Mouse (Mus musculus): ENCODE data around the gene Fads6.
A peak's percentile ranks its signal among the peaks of the same experiment; 100 is the strongest.

The Fads6 gene

DNA sequence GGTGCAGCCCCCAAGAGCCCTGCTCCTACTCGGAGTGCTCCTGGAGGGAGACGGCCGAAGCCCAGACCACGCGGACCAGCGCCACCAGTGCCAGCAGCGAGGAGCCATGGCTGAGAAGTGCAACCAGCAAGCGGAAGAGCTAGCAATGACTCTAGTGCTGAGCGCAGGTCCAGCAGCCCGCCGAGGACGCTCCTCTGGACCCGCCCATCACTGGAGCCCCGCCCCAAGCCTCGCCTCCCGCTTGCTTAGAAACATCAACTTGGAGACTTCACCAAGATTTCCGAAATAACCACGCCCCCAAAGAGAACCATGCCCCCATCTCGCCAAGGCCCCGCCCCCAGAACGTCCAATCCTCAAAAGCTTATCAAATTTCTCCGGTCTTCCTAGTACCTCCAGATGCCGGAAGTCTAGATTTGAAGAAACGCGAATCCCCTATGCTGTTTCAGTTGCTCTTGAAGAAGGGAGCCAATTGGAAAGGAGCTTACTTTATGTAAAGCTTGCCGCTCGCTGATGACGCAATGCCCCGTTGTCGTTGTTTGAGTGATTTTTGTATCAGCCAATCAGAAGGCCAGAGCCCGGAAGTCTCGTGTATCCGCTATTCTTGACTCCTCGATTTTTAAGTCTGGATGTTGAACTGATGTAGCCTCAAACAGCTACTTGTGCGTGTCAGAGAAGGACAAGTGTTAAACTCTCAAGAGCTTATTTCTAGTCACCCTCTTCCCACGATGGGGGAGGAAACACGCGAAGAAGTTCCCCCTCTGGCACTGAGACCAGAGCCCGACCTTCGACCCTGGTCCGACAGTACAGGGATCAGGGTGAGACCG, 20.5 kb downstream of the Fads6 start, which contains the start of gene Fdxr:
TSS of gene Fdxr (minus strand) at position 271 of the 824 bp plus-strand sequence.
- DNase-seq (ENCODE audit: low read depth in 2 of 2, low spot score in 2 of 2): peak; percentile 97 to 99

GRCm38 (mm10) chr11:115275954-115276353, 21.5 kb downstream of the Fads6 start:
- no peak for DNase-seq (ENCODE audit: low read depth in 2 of 2, low spot score in 2 of 2)

DNA sequence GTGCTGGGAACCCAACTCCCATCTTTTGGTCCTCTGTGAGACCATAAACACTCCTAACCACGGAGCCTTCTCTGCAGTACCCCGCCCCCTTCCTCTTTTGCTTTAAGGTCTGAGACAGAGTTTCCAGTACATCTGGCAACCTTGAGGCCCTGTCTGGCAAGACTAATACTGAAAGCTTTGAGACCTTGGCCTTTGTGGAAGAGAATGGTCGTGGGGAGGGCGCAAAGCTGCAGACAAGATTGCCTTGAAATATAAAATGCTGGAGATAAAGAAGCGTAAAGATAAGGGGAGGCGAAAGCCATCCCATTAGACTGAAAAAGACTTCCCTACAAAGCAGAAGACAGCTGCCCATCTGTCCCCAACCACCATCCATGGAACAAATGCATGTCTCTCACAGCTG, 22.0 kb downstream of the Fads6 start:
- DNase-seq (ENCODE audit: low read depth in 2 of 2, low spot score in 2 of 2): no peak

DNA sequence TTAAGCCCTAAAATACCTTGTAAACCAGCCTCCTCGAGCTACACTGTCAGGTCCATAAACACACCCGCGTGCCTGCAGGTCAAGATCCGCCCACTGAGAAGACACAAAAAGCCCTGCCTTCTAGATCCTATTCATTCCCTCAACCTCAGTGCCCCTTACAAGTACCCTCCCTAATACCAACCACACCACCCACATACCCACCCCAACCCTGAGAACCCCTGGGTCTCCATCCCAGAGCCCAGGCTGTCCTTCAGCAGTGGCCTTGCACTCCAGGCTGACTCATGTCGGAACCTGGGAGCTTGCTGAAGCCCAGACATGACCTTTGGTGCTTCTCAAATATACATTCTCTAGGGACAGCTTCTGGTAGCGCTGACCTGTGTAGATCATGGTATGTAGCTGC, 22.7 kb downstream of the Fads6 start:
- no peak for DNase-seq (ENCODE audit: low read depth in 2 of 2, low spot score in 2 of 2)

DNA sequence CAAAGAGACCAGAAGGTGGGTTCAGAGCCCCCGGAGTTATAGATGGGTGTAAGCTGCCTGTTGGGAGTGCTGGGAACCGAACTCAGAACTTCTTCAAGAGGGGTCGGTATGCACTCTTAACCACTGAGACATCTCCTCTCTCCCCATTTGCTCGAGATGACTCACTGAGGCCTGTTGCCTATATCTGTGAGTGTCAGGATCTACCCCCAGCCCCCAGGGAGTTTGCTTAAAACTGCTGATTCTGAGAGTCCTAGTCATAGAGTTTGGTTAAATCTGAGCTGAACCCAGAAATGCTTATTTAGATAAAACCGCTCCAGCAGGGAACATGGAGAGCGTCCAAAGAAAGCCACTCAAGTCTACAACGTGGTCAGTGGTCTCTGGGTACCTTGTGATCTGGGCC, 23.3 kb downstream of the Fads6 start:
- no peak for DNase-seq (ENCODE audit: low read depth in 2 of 2, low spot score in 2 of 2)

GRCm38 (mm10) chr11:115273735-115274134, 23.7 kb downstream of the Fads6 start:
- DNase-seq (ENCODE audit: low read depth in 2 of 2, low spot score in 2 of 2): no peak

GRCm38 (mm10) chr11:115272894-115273498, 24.5 kb downstream of the Fads6 start:
- DNase-seq (ENCODE audit: low read depth in 2 of 2, low spot score in 2 of 2): no peak

DNA sequence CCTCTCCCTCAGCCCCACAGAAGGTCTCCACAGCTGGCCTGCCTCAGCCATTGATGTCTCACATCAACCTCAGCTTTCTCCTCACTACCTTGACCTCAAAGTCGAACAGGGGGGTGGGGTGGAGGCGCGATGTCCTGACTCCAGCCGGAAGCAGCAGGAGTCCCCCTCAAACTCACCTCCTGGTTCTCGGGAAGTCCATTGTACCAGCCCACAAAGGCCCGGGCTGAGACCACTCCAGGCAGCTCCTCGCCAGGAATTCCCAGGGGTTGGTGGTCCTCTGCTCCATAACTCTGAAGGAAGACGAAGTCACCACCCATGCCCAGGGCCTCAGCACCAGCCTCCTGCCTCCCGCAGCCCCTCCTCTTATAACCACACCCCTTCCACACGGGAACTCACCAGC, 26.0 kb downstream of the Fads6 start:
- no peak for DNase-seq (ENCODE audit: low read depth in 2 of 2, low spot score in 2 of 2)

GRCm38 (mm10) chr11:115271052-115271451, 26.4 kb downstream of the Fads6 start:
- no peak for DNase-seq (ENCODE audit: low read depth in 2 of 2, low spot score in 2 of 2)

DNA sequence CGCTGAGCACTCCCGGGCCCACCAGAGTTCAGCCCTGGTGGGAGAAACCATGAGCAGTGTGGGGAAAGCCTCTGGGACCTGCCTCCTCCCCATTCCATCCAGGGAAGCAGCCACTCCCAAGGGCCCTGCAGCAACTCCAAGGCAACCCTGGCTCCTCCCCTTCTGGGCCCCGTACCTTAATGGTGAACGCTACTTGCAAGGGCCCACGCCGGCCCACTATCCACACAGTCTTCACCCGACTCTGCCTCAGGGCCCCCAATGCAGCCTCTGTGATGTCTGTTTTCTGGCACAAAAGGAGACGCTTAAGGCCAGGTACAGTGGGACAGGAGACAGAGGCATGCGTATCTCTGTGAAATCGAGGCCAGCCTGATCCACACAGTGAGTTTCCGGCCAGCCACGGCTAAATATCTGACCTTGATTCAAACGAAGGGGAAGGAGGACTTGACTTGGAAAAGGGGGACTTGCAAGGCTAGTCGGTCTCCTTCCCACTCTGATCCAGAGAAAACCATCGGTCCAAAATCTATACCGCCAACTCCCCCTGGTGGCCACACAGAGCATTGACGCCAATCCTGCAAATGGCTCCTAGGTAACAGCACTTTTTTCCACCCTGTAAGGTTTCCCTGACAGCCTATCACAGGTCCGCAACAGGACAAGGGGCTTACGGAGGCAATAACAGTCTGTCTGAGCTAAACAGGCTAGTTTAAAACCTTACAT, 27.2 kb downstream of the Fads6 start:
- peak; percentile 49 to 55 for DNase-seq (ENCODE audit: low read depth in 2 of 2, low spot score in 2 of 2)

DNA sequence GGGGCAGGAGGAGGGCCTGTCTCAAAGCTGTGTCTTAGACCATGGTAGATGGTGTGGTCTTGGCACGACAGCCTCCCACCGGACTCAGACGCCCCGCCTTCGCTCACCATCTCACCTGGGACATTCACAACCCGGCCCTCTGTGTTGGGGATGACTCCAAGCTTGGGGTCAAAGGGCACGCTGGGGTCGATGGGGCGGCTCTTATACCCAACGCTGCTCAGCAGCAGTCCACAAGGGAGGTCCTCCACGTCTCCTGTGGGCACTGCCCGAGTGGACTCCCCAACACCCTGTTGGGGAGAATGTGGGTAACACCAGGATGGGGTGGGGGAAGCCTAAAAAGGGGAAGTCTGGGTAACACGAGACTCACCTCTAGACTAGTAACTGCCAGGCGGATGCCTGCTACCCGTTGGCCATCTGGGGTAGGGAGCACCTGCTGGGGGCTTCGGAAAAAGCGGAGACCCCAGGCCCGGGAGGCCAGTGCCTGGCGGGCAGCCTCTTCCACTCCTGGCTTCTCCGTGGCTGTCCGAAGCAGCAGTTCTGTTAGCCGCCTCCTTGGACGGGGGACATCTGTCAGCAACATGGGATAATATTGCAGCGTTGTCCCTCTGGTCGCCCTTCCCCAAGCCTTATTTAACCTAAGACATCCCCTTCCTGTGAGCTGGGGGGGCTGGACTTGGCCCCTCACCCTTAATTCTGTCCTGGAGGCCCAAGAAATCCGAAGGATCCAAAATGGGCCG, 28.0 kb downstream of the Fads6 start:
- no peak for DNase-seq (ENCODE audit: low read depth in 2 of 2, low spot score in 2 of 2)

DNA sequence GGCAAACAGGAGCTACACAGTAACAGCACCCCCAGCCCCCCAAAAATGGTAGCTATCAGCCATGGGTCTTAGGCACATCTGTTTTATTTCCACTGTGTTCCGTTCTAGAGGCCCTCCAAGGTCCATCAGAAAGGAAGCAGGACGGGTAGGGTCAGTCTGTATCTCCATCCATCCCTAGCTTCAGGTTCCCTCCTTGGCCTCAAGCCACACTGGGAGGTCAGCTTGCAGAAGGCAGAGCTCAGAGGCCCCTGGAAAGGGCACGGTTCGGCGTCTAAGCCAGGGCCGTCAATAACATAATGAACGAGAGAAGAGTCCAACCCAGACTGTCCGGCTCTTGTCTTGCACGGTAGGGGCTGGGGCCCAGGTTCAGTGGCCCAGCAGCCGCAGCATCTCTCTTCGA, 29.5 kb downstream of the Fads6 start:
- no peak for DNase-seq (ENCODE audit: low read depth in 2 of 2, low spot score in 2 of 2)

GRCm38 (mm10) chr11:115267061-115267883, 30.2 kb downstream of the Fads6 start, which contains the start of gene Grin2c:
Grin2c (minus strand) TSS chr11:115267243.
- no peak for DNase-seq (ENCODE audit: low read depth in 2 of 2, low spot score in 2 of 2)

GRCm38 (mm10) chr11:115266400-115266778, 31.1 kb downstream of the Fads6 start:
- DNase-seq (ENCODE audit: low read depth in 2 of 2, low spot score in 2 of 2): no peak

DNA sequence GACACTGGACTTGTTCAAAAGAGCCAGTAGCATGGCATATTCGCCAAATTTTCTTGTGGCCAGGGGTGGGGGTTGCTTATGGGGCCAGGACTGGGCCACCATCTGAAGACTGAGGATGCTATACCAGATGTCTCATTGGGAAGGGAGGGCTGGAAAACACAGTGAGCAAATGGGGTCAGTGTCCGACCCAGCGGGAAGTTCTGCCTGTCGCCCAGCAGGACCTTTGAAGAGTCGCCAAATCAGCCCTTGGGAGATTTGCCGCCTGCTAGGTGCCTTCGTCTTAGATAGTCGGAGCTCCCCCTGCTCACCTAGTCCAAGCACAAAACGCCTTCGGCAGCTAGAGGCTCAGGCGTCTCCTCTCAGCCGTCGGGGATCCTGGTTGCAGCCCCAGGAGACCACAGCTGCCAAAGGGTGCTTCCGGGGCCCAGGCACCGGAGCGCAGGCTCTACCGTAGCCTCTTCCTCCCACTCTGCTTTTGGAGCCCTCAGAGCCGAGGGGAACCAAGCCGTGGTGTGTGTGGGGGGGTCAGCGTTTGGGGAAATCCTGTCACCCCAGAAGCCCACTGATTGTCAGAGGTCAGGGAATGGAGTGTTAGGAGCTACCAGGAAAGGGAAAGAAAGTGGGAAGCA, 31.6 kb downstream of the Fads6 start:
- no peak for DNase-seq (ENCODE audit: low read depth in 2 of 2, low spot score in 2 of 2)

DNA sequence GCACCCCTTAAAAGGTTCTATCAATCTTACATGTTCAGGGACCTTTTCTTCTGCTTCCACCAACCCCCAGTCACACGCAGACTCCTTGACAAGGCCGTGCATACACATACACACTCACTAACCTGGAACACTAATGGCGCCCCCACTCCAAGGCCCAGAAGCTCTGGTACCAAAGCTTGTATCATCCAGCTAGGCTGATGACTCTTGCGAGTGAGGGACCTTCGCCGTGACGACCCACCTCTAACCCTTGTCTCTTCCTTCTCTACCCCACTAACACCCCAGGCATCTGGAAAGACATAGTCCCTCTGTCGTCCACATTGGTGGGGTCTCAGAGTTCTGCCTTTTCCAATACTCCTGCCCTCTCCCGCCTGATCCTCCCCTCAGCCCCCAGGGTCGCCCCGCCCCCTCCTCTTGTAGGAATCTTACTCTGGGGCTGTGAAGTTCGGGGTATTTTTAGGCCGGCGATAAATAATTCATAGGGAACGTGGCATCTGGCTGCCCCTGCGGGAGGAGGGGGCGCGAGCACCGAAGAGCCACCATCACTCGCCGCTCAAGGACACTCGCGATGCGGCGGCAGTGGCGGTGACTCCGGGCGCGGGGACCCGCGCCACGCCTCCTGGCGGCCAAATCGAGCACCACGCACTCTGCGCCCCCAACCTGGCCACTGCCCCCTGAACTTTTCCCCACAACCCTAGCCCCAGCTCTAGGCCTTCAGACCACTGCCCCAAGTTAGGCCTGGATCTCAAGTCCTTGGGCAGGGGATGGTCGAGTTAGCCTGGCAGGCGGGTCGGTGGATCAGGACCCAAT, 32.4 kb downstream of the Fads6 start:
- peak in 1 of 2 experiments; percentile 19 for DNase-seq (ENCODE audit: low read depth in 2 of 2, low spot score in 2 of 2)

GRCm38 (mm10) chr11:115264136-115264861, 33.2 kb downstream of the Fads6 start:
- no peak for DNase-seq (ENCODE audit: low read depth in 2 of 2, low spot score in 2 of 2)

DNA sequence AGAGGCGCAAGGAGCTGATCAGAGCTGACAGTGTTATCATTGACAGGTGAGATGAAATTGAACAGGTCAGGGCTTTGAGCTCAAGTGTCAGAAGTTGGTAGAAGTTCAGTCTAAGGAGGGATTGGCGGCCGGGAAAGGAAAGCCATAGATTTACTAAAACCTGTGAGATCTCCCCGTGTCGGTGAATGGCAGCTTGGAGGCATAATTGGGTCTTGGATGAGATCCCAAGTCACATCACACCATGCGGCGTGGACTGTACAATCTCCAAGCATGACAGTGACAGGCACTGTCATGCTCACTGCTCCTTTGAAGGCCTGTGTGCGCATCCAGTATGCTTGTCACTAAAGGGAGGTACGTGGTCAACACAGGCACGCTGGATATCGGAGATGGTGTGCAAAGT, 34.5 kb downstream of the Fads6 start:
- DNase-seq (ENCODE audit: low read depth in 2 of 2, low spot score in 2 of 2): no peak
